Mouse (Mus musculus): ENCODE measurements around the gene Gm37240. TPM values are rescaled to one million over a fixed set of nuclear protein-coding genes. Genes with fewer than 3 reads are reported as not detected.

The Gm37240 gene
- polyA plus RNA-seq, 1 experiment from 2014 or later = 0.67 TPM

GRCm38 (mm10) chr3:85636716-85637447 is 250.4 kb downstream of the Gm37240 start:
- Histone ChIP-seq H3K9me3 (ENCODE audit: control insufficient read depth, low read length) (no peaks in the 10 kb centered on the region), H3K9ac (ENCODE audit: low read length) (no peak overlapping the region), H3K27ac (ENCODE audit: low read depth, low read length) (no peak overlapping the region), H3K36me3 (ENCODE audit: control insufficient read depth, insufficient read depth, low read length) (no peaks in the 10 kb centered on the region), H3K4me2 (no peak overlapping the region), H3K4me3 (ENCODE audit: low read depth, low read length) (no peak overlapping the region), H3K4me1 (ENCODE audit: control insufficient read depth, insufficient read depth, low read length) (no peaks in the 10 kb centered on the region), H3K27me3 (ENCODE audit: control insufficient read depth, insufficient read depth, low read length) (no peaks in the 10 kb centered on the region)
- 93% methylated on average over 5 of the region's 5 CpGs for WGBS
- ATAC-seq (ENCODE audit: low FRiP score) (no peak), DNase-seq (ENCODE audit: low spot score, missing footprints) (no peak)

- DNase-seq (ENCODE audit: low spot score, missing footprints) (no peak), ATAC-seq (ENCODE audit: low FRiP score) (no peak)
- 95% methylated on average over 2 of the region's 2 CpGs for WGBS
These were observed 251.7 kb downstream of the Gm37240 start for GRCm38 (mm10) chr3:85635591-85635990.

GRCm38 (mm10) chr3:85635126-85635419 is 252.2 kb downstream of the Gm37240 start:
- no peaks in the 10 kb centered on the region for H3K27me3 ChIP-seq (ENCODE audit: control insufficient read depth, insufficient read depth, low read length)
- H3K9me3 ChIP-seq (ENCODE audit: control insufficient read depth, low read length) = no peaks in the 10 kb centered on the region
- WGBS = 87% methylated on average over 2 of the region's 2 CpGs
- DNase-seq (ENCODE audit: low spot score, missing footprints) = no peak
- no peak overlapping the region for H3K4me2 ChIP-seq
- ATAC-seq (ENCODE audit: low FRiP score) = no peak
- no peak overlapping the region for H3K27ac ChIP-seq (ENCODE audit: low read depth, low read length)
- H3K36me3 ChIP-seq (ENCODE audit: control insufficient read depth, insufficient read depth, low read length) = no peaks in the 10 kb centered on the region
- no peaks in the 10 kb centered on the region for H3K4me1 ChIP-seq (ENCODE audit: control insufficient read depth, insufficient read depth, low read length)
- H3K9ac ChIP-seq (ENCODE audit: low read length) = no peak overlapping the region
- H3K4me3 ChIP-seq (ENCODE audit: low read depth, low read length) = no peak overlapping the region

More at GRCm38 (mm10) chr3:85635591-85635990, 251.7 kb downstream of the Gm37240 start:
- Histone ChIP-seq H3K27me3 (ENCODE audit: control insufficient read depth, insufficient read depth, low read length) (no peaks in the 10 kb centered on the region), H3K27ac (ENCODE audit: low read depth, low read length) (no peak overlapping the region), H3K4me1 (ENCODE audit: control insufficient read depth, insufficient read depth, low read length) (no peaks in the 10 kb centered on the region), H3K9ac (ENCODE audit: low read length) (no peak overlapping the region), H3K4me3 (ENCODE audit: low read depth, low read length) (no peak overlapping the region), H3K4me2 (no peak overlapping the region), H3K9me3 (ENCODE audit: control insufficient read depth, low read length) (no peaks in the 10 kb centered on the region), H3K36me3 (ENCODE audit: control insufficient read depth, insufficient read depth, low read length) (no peaks in the 10 kb centered on the region)

GRCm38 (mm10) chr3:85634389-85635125 is 252.8 kb downstream of the Gm37240 start:
- H3K9me3 ChIP-seq (ENCODE audit: control insufficient read depth, low read length) = no peaks in the 10 kb centered on the region
- no peak overlapping the region for H3K4me2 ChIP-seq
- H3K4me1 ChIP-seq (ENCODE audit: control insufficient read depth, insufficient read depth, low read length) = no peaks in the 10 kb centered on the region
- no peaks in the 10 kb centered on the region for H3K27me3 ChIP-seq (ENCODE audit: control insufficient read depth, insufficient read depth, low read length)
- H3K4me3 ChIP-seq (ENCODE audit: low read depth, low read length) = no peak overlapping the region
- no peak for ATAC-seq (ENCODE audit: low FRiP score)
- H3K9ac ChIP-seq (ENCODE audit: low read length) = no peak overlapping the region
- H3K27ac ChIP-seq (ENCODE audit: low read depth, low read length) = no peak overlapping the region
- no peak for DNase-seq (ENCODE audit: low spot score, missing footprints)
- no peaks in the 10 kb centered on the region for H3K36me3 ChIP-seq (ENCODE audit: control insufficient read depth, insufficient read depth, low read length)
- WGBS = 87% methylated on average over 8 of the region's 8 CpGs

- Histone ChIP-seq H3K4me3 (ENCODE audit: low read depth, low read length) (no peak overlapping the region), H3K27me3 (ENCODE audit: control insufficient read depth, insufficient read depth, low read length) (no peaks in the 10 kb centered on the region), H3K4me1 (ENCODE audit: control insufficient read depth, insufficient read depth, low read length) (no peaks in the 10 kb centered on the region), H3K4me2 (no peak overlapping the region), H3K9ac (ENCODE audit: low read length) (no peak overlapping the region), H3K27ac (ENCODE audit: low read depth, low read length) (no peak overlapping the region), H3K36me3 (ENCODE audit: control insufficient read depth, insufficient read depth, low read length) (no peaks in the 10 kb centered on the region), H3K9me3 (ENCODE audit: control insufficient read depth, low read length) (no peaks in the 10 kb centered on the region)
- ATAC-seq (ENCODE audit: low FRiP score) = no peak
- no peak for DNase-seq (ENCODE audit: low spot score, missing footprints)
- WGBS = 85% methylated on average over 2 of the region's 2 CpGs
These were observed 253.6 kb downstream of the Gm37240 start for GRCm38 (mm10) chr3:85633733-85634132.

- 92% methylated on average over 4 of the region's 4 CpGs for WGBS
- DNase-seq (ENCODE audit: low spot score, missing footprints) (no peak), ATAC-seq (ENCODE audit: low FRiP score) (no peak)
- Histone ChIP-seq H3K27ac (ENCODE audit: low read depth, low read length) (no peak overlapping the region), H3K36me3 (ENCODE audit: control insufficient read depth, insufficient read depth, low read length) (no peaks in the 10 kb centered on the region), H3K4me3 (ENCODE audit: low read depth, low read length) (no peak overlapping the region), H3K9ac (ENCODE audit: low read length) (no peak overlapping the region), H3K4me2 (no peak overlapping the region), H3K4me1 (ENCODE audit: control insufficient read depth, insufficient read depth, low read length) (no peaks in the 10 kb centered on the region), H3K9me3 (ENCODE audit: control insufficient read depth, low read length) (no peaks in the 10 kb centered on the region), H3K27me3 (ENCODE audit: control insufficient read depth, insufficient read depth, low read length) (no peaks in the 10 kb centered on the region)
These were observed 257.3 kb downstream of the Gm37240 start for GRCm38 (mm10) chr3:85629895-85630510.

GRCm38 (mm10) chr3:85619751-85620150 is 267.6 kb downstream of the Gm37240 start:
- Histone ChIP-seq H3K27me3 (ENCODE audit: control insufficient read depth, insufficient read depth, low read length) (no peaks in the 10 kb centered on the region), H3K9me3 (ENCODE audit: control insufficient read depth, low read length) (no peaks in the 10 kb centered on the region), H3K9ac (ENCODE audit: low read length) (no peak overlapping the region), H3K36me3 (ENCODE audit: control insufficient read depth, insufficient read depth, low read length) (peaks cover 2% of the 10 kb centered on the region; the same call in 1 of the 2 replicates), H3K4me3 (ENCODE audit: low read depth, low read length) (no peak overlapping the region), H3K4me2 (no peak overlapping the region), H3K4me1 (ENCODE audit: control insufficient read depth, insufficient read depth, low read length) (no peaks in the 10 kb centered on the region), H3K27ac (ENCODE audit: low read depth, low read length) (no peak overlapping the region)
- WGBS = 98% methylated on average over 1 of the region's 1 CpGs
- ATAC-seq (ENCODE audit: low FRiP score) (no peak), DNase-seq (ENCODE audit: low spot score, missing footprints) (no peak)

- no peak overlapping the region for H3K4me2 ChIP-seq
- ATAC-seq (ENCODE audit: low FRiP score) = no peak
- H3K27me3 ChIP-seq (ENCODE audit: control insufficient read depth, insufficient read depth, low read length) = no peaks in the 10 kb centered on the region
- no peak overlapping the region for H3K27ac ChIP-seq (ENCODE audit: low read depth, low read length)
- 80% methylated on average over 5 of the region's 5 CpGs for WGBS
- no peak for DNase-seq (ENCODE audit: low spot score, missing footprints)
- no peak overlapping the region for H3K9ac ChIP-seq (ENCODE audit: low read length)
- no peaks in the 10 kb centered on the region for H3K9me3 ChIP-seq (ENCODE audit: control insufficient read depth, low read length)
- H3K36me3 ChIP-seq (ENCODE audit: control insufficient read depth, insufficient read depth, low read length) = peaks cover 2% of the 10 kb centered on the region; the same call in 1 of the 2 replicates
- no peak overlapping the region for H3K4me3 ChIP-seq (ENCODE audit: low read depth, low read length)
- H3K4me1 ChIP-seq (ENCODE audit: control insufficient read depth, insufficient read depth, low read length) = no peaks in the 10 kb centered on the region
These were observed 268.0 kb downstream of the Gm37240 start for GRCm38 (mm10) chr3:85619345-85619744.

GRCm38 (mm10) chr3:85618885-85619284 is 268.4 kb downstream of the Gm37240 start:
- no peaks in the 10 kb centered on the region for H3K9me3 ChIP-seq (ENCODE audit: control insufficient read depth, low read length)
- H3K4me1 ChIP-seq (ENCODE audit: control insufficient read depth, insufficient read depth, low read length) = no peaks in the 10 kb centered on the region
- WGBS = 82% methylated on average over 6 of the region's 6 CpGs
- H3K36me3 ChIP-seq (ENCODE audit: control insufficient read depth, insufficient read depth, low read length) = peaks cover 2% of the 10 kb centered on the region; the same call in 1 of the 2 replicates
- H3K27me3 ChIP-seq (ENCODE audit: control insufficient read depth, insufficient read depth, low read length) = no peaks in the 10 kb centered on the region
- DNase-seq (ENCODE audit: low spot score, missing footprints) = no peak
- no peak overlapping the region for H3K9ac ChIP-seq (ENCODE audit: low read length)
- ATAC-seq (ENCODE audit: low FRiP score) = no peak
- no peak overlapping the region for H3K4me2 ChIP-seq
- no peak overlapping the region for H3K4me3 ChIP-seq (ENCODE audit: low read depth, low read length)
- H3K27ac ChIP-seq (ENCODE audit: low read depth, low read length) = no peak overlapping the region

Measured in midbrain, embryonic 11.5 days (tissue).